Mouse (Mus musculus): ENCODE measurements around the gene Drap1.

Gene Drap1

GRCm38 (mm10) chr19:5424782-5425741, at the start of gene Drap1, which contains the start of gene AI837181:
Drap1 (minus strand) TSS chr19:5424979.
AI837181 (plus strand) TSS chr19:5425144.
- DNase-seq (ENCODE audit: low read depth, low spot score): peak; percentile 95

- peak; percentile 76 for DNase-seq (ENCODE audit: low read depth, low spot score)
Observed at GRCm38 (mm10) chr19:5473720-5474119, 48.9 kb upstream of the Drap1 start, which contains the start of gene Efemp2. Efemp2 (plus strand) TSS chr19:5473954.

GRCm38 (mm10) chr19:5472857-5473256, 48.1 kb upstream of the Drap1 start:
- no peak for DNase-seq (ENCODE audit: low read depth, low spot score)

GRCm38 (mm10) chr19:5471846-5472245, 47.1 kb upstream of the Drap1 start:
- DNase-seq (ENCODE audit: low read depth, low spot score): no peak

GRCm38 (mm10) chr19:5468374-5468773, 43.6 kb upstream of the Drap1 start, which contains the start of gene Ctsw:
Ctsw (minus strand) TSS chr19:5468507.
- DNase-seq (ENCODE audit: low read depth, low spot score): peak; percentile 61

GRCm38 (mm10) chr19:5466916-5467500, 42.2 kb upstream of the Drap1 start:
- DNase-seq (ENCODE audit: low read depth, low spot score): no peak

- no peak for DNase-seq (ENCODE audit: low read depth, low spot score)
Observed at GRCm38 (mm10) chr19:5465037-5465436, 40.3 kb upstream of the Drap1 start.

- peak; percentile 94 for DNase-seq (ENCODE audit: low read depth, low spot score)
Observed at GRCm38 (mm10) chr19:5463791-5464562, 39.2 kb upstream of the Drap1 start.

GRCm38 (mm10) chr19:5463212-5463611, 38.4 kb upstream of the Drap1 start:
- DNase-seq (ENCODE audit: low read depth, low spot score): no peak

GRCm38 (mm10) chr19:5461411-5461810, 36.6 kb upstream of the Drap1 start:
- DNase-seq (ENCODE audit: low read depth, low spot score): no peak

- DNase-seq (ENCODE audit: low read depth, low spot score): peak; percentile 87
Observed at GRCm38 (mm10) chr19:5460465-5460911, 35.7 kb upstream of the Drap1 start, which contains the start of gene Fibp. Fibp (plus strand) TSS chr19:5460615.

GRCm38 (mm10) chr19:5459896-5460295, 35.1 kb upstream of the Drap1 start:
- no peak for DNase-seq (ENCODE audit: low read depth, low spot score)

- no peak for DNase-seq (ENCODE audit: low read depth, low spot score)
Observed at GRCm38 (mm10) chr19:5459019-5459418, 34.2 kb upstream of the Drap1 start.

- DNase-seq (ENCODE audit: low read depth, low spot score): no peak
Observed at GRCm38 (mm10) chr19:5457746-5458442, 33.1 kb upstream of the Drap1 start, which contains the start of gene Ccdc85b. Ccdc85b (minus strand) TSS chr19:5457894.

GRCm38 (mm10) chr19:5456922-5457745, 32.4 kb upstream of the Drap1 start:
- peak; percentile 91 for DNase-seq (ENCODE audit: low read depth, low spot score)

GRCm38 (mm10) chr19:5456241-5456921, 31.6 kb upstream of the Drap1 start:
- DNase-seq (ENCODE audit: low read depth, low spot score): no peak

GRCm38 (mm10) chr19:5455568-5455967, 30.8 kb upstream of the Drap1 start:
- no peak for DNase-seq (ENCODE audit: low read depth, low spot score)

GRCm38 (mm10) chr19:5455037-5455436, 30.3 kb upstream of the Drap1 start:
- DNase-seq (ENCODE audit: low read depth, low spot score): no peak

- DNase-seq (ENCODE audit: low read depth, low spot score): no peak
Observed at GRCm38 (mm10) chr19:5451766-5452165, 27.0 kb upstream of the Drap1 start.

Data from ES-CJ7 (cell line).